Mouse (Mus musculus): ENCODE results near the gene Hk3. TPM values are rescaled to one million over a fixed set of nuclear protein-coding genes. Genes with fewer than 3 reads are reported as not detected.

Hk3 gene
- polyA plus RNA-seq, 1 experiment from 2014 or later, result 0.96 TPM

GRCm38 (mm10) chr13:54967501-54967900, 53.7 kb downstream of the Hk3 start:
- Histone ChIP-seq H3K27ac (peak overlapping the region; percentile 59; the same call in 1 of the 2 replicates), H3K4me2 (no peak overlapping the region), H3K9ac (peak overlapping the region; percentile 40; the same call in 1 of the 2 replicates), H3K9me3 (no peaks in the 10 kb centered on the region), H3K4me1 (peaks cover 44% of the 10 kb centered on the region), H3K4me3 (replicated peaks) (no peak overlapping the region), H3K27me3 (peaks cover 27% of the 10 kb centered on the region), H3K36me3 (replicated peaks) (no peaks in the 10 kb centered on the region)
- peak; percentile 68; the same call in 1 of the 2 replicates for ATAC-seq (ENCODE audit: low FRiP score)
- WGBS, result 57% methylated on average over 11 of the region's 11 CpGs

- Histone ChIP-seq H3K36me3 (replicated peaks) (no peaks in the 10 kb centered on the region), H3K9ac (no peak overlapping the region), H3K27me3 (peaks cover 35% of the 10 kb centered on the region), H3K4me1 (peaks cover 47% of the 10 kb centered on the region), H3K4me3 (replicated peaks) (no peak overlapping the region), H3K9me3 (no peaks in the 10 kb centered on the region), H3K4me2 (no peak overlapping the region), H3K27ac (no peak overlapping the region)
- no peak for ATAC-seq (ENCODE audit: low FRiP score)
- 86% methylated on average over 6 of the region's 6 CpGs for WGBS
These were observed 55.9 kb downstream of the Hk3 start for GRCm38 (mm10) chr13:54965256-54965655.

- peaks cover 45% of the 10 kb centered on the region for H3K4me1 ChIP-seq
- H3K36me3 ChIP-seq (replicated peaks), result no peaks in the 10 kb centered on the region
- H3K4me3 ChIP-seq (replicated peaks), result no peak overlapping the region
- H3K9me3 ChIP-seq, result no peaks in the 10 kb centered on the region
- no peak overlapping the region for H3K9ac ChIP-seq
- no peak overlapping the region for H3K27ac ChIP-seq
- WGBS, result 90% methylated on average over 3 of the region's 3 CpGs
- H3K4me2 ChIP-seq, result no peak overlapping the region
- no peak for ATAC-seq (ENCODE audit: low FRiP score)
- H3K27me3 ChIP-seq, result peaks cover 55% of the 10 kb centered on the region
These were observed 60.7 kb downstream of the Hk3 start for GRCm38 (mm10) chr13:54960491-54960890.

- Histone ChIP-seq H3K9me3 (no peaks in the 10 kb centered on the region), H3K27me3 (peaks cover 62% of the 10 kb centered on the region), H3K9ac (0 out of 2 replicates have a peak overlapping the region, but pooled peaks have one; percentile 4), H3K27ac (no peak overlapping the region), H3K4me1 (peaks cover 50% of the 10 kb centered on the region), H3K4me2 (no peak overlapping the region), H3K36me3 (replicated peaks) (no peaks in the 10 kb centered on the region), H3K4me3 (replicated peaks) (no peak overlapping the region)
- WGBS, result 49% methylated on average over 6 of the region's 6 CpGs
- ATAC-seq (ENCODE audit: low FRiP score), result no peak
These were observed 61.3 kb downstream of the Hk3 start for GRCm38 (mm10) chr13:54959842-54960241.

GRCm38 (mm10) chr13:54959059-54959701, 62.0 kb downstream of the Hk3 start:
- H3K9me3 ChIP-seq, result no peaks in the 10 kb centered on the region
- no peaks in the 10 kb centered on the region for H3K36me3 ChIP-seq (replicated peaks)
- H3K27ac ChIP-seq, result peak overlapping the region; percentile 42; the same call in 1 of the 2 replicates
- peaks cover 45% of the 10 kb centered on the region for H3K4me1 ChIP-seq
- WGBS, result 41% methylated on average over 15 of the region's 15 CpGs
- no peak overlapping the region for H3K9ac ChIP-seq
- no peak overlapping the region for H3K4me2 ChIP-seq
- ATAC-seq (ENCODE audit: low FRiP score), result no peak
- H3K4me3 ChIP-seq (replicated peaks), result no peak overlapping the region
- H3K27me3 ChIP-seq, result peaks cover 68% of the 10 kb centered on the region

- H3K4me1 ChIP-seq, result peaks cover 38% of the 10 kb centered on the region
- H3K36me3 ChIP-seq (replicated peaks), result no peaks in the 10 kb centered on the region
- H3K27ac ChIP-seq, result no peak overlapping the region
- H3K9me3 ChIP-seq, result no peaks in the 10 kb centered on the region
- WGBS, result 79% methylated on average over 7 of the region's 7 CpGs
- H3K27me3 ChIP-seq, result peaks cover 81% of the 10 kb centered on the region
- H3K9ac ChIP-seq, result no peak overlapping the region
- no peak overlapping the region for H3K4me3 ChIP-seq (replicated peaks)
- no peak for ATAC-seq (ENCODE audit: low FRiP score)
- H3K4me2 ChIP-seq, result no peak overlapping the region
These were observed 63.9 kb downstream of the Hk3 start for GRCm38 (mm10) chr13:54957281-54957680.

Other genes with a start within 250 kb of the Hk3 start
- not detected in 2 replicates for gene Eif4e1b, start 237.4 kb downstream of the Hk3 start, polyA plus RNA-seq (2016; fragmentation: Nextera tagmentation; extraction: Ambion mirVana)
- gene Tspan17, start 232.0 kb downstream of the Hk3 start, polyA plus RNA-seq (2016; fragmentation: Nextera tagmentation; extraction: Ambion mirVana), result 12.8 and 14.2 TPM in 2 replicates
- 4.8 and 5.6 TPM in 2 replicates for gene Unc5a, start 72.0 kb downstream of the Hk3 start, polyA plus RNA-seq (2016; fragmentation: Nextera tagmentation; extraction: Ambion mirVana)
- 25.1 and 27.4 TPM in 2 replicates for gene Uimc1, start 78.9 kb upstream of the Hk3 start, polyA plus RNA-seq (2016; fragmentation: Nextera tagmentation; extraction: Ambion mirVana)
- gene Zfp346, start 83.9 kb upstream of the Hk3 start, polyA plus RNA-seq (2016; fragmentation: Nextera tagmentation; extraction: Ambion mirVana), result 24.1 and 27.9 TPM in 2 replicates
- not detected in 2 replicates for gene Gm17617, start 112.2 kb upstream of the Hk3 start, polyA plus RNA-seq (2016; fragmentation: Nextera tagmentation; extraction: Ambion mirVana)
- gene Fgfr4, start 131.3 kb upstream of the Hk3 start, polyA plus RNA-seq (2016; fragmentation: Nextera tagmentation; extraction: Ambion mirVana), result 0.15 and 0.20 TPM in 2 replicates
- 83.4 and 83.6 TPM in 2 replicates for gene Nsd1, start 188.4 kb upstream of the Hk3 start, polyA plus RNA-seq (2016; fragmentation: Nextera tagmentation; extraction: Ambion mirVana)

Data from forebrain, embryonic 12.5 days (tissue).